Mouse (Mus musculus) heart, postnatal 0 days (tissue): Measurements from ENCODE around the gene Tefm.

Source experiments
- CTCF ChIP-seq: IDR thresholded peaks from 2 replicates; pipeline ENCODE4 v1.5.1; 2016; ENCODE audit warnings: antibody characterized with exemption, control low read depth, low read depth
- EP300 ChIP-seq: IDR thresholded peaks from 2 replicates; pipeline ENCODE4 v1.6.1; 2016; ENCODE audit warnings: antibody characterized with exemption, low read depth

- no peak for TF ChIP-seq CTCF
- TF ChIP-seq EP300: no peak
These were observed 22.2 kb upstream of the Tefm start for GRCm38 (mm10) chr11:80164224-80164623.
